Mouse (Mus musculus): ENCODE measurements at regions not wholly inside any gene's neighbourhood (a gene's known extent, or its start where the extent isn't known, plus 50 kb on each side); places are given as distances from the start of the nearest gene placed in this dataset.

- no peaks in the 10 kb centered on the region for H3K4me1 ChIP-seq (replicated peaks; ENCODE audit: control insufficient read depth in 2 of 2, insufficient read depth in 2 of 2, low read length in 1 of 2)
- TF ChIP-seq EP300 (IDR thresholded peaks at IDR 0.05; ENCODE audit: low read depth): no peak
- no peak for TF ChIP-seq CTCF (IDR thresholded peaks at IDR 0.05; ENCODE audit: low read depth)
- peaks cover 5% of the 10 kb centered on the region; the same call in 1 of the 2 replicates for H3K27me3 ChIP-seq (ENCODE audit: control insufficient read depth, insufficient read depth, low read length)
- ATAC-seq (ENCODE audit: insufficient read depth) (no peak), DNase-seq (ENCODE audit: low read depth in 3 of 3, low spot score in 3 of 3) (no peak)
- no peaks in the 10 kb centered on the region for H3K36me3 ChIP-seq (replicated peaks; ENCODE audit: control insufficient read depth, insufficient read depth, low read depth)
- WGBS (ENCODE audit: insufficient replicate concordance): 43% methylated on average over 11 of the region's 11 CpGs
- H3K4me3 ChIP-seq (ENCODE audit: insufficient read depth in 1 of 2, low read depth in 2 of 2, low read length in 2 of 2): no peak overlapping the region
- no peaks in the 10 kb centered on the region for H3K9me3 ChIP-seq (ENCODE audit: control insufficient read depth, low read length)
- H3K27ac ChIP-seq: no peak overlapping the region
- H3K4me2 ChIP-seq (ENCODE audit: low read depth): no peak overlapping the region
- no peak overlapping the region for H3K9ac ChIP-seq (replicated peaks)
These were observed 157.8 kb downstream of the Mycn start for GRCm38 (mm10) chr12:12783699-12784605.

DNA sequence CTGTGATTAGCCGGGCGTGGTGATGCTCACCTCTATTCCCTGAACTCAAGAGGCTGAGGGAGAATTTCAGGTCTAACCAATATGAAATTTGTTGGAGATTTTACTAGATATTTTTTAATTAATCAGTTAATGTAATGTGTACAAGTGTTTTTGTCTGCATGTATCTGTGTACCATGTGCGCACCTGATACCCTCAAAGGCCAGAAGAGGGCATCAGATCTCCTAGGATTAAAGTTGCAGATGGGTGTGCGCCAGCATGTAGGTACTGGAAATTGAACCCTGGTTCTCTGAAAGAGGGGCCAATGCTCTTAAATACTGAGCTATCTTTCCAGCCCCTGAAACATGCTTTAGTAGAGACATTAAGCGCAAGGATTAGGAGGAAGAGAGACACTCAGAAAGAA lies 160.2 kb downstream of the Mycn start:
- TF ChIP-seq EP300 (IDR thresholded peaks at IDR 0.05; ENCODE audit: low read depth): no peak
- 0 out of 2 replicates have a peak, but pooled peaks have one; percentile 23 for TF ChIP-seq CTCF (IDR thresholded peaks at IDR 0.05; ENCODE audit: low read depth)
- H3K4me3 ChIP-seq (ENCODE audit: insufficient read depth in 1 of 2, low read depth in 2 of 2, low read length in 2 of 2): no peak overlapping the region
- no peak overlapping the region for H3K4me2 ChIP-seq (ENCODE audit: low read depth)
- no peak overlapping the region for H3K27ac ChIP-seq
- ATAC-seq (ENCODE audit: insufficient read depth): no peak
- H3K9ac ChIP-seq (replicated peaks): no peak overlapping the region
- WGBS (ENCODE audit: insufficient replicate concordance): 73% methylated on average over 5 of the region's 5 CpGs
- no peaks in the 10 kb centered on the region for H3K36me3 ChIP-seq (replicated peaks; ENCODE audit: control insufficient read depth, insufficient read depth, low read depth)
- DNase-seq (ENCODE audit: low read depth in 3 of 3, low spot score in 3 of 3): no peak
- peaks cover 0 to 13% of the 10 kb centered on the region in 2 experiments; a peak in 2 of 4 replicates for H3K4me1 ChIP-seq (replicated peaks; ENCODE audit: control insufficient read depth in 2 of 2, insufficient read depth in 2 of 2, low read length in 1 of 2)
- no peaks in the 10 kb centered on the region for H3K9me3 ChIP-seq (ENCODE audit: control insufficient read depth, low read length)
- no peaks in the 10 kb centered on the region for H3K27me3 ChIP-seq (ENCODE audit: control insufficient read depth, insufficient read depth, low read length)

DNA sequence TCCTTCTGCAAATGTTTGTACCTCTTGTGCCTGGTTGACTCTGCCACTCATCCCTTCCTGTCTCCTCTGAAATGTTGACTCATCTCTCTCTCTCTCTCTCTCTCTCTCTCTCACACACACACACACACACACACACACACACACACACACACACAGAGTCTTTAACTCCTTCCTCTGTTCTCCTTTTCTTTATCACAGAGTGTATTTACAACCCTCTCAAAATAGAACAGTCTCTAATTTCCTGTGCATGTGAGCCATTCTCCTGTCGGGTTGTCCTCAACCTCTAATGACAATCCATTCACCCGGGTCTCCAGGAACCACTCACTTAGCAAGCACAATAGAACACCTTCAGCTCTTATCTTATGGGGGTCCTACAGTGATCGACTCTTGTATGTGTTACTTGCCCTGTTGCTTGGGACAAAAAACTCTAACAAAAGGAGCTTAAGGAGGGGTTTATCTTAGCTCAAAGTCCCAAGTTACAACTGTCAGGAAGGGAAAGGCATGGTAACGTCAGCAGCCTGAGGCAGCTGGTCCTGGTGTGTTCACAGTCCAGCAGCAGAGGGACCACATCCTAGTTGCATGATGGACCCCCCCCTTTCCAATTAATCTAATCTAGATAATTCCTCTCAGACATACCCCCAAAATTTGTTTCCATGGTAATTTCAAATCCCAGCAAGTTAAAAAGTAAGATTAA lies 163.0 kb downstream of the Mycn start:
- DNase-seq (ENCODE audit: low read depth in 3 of 3, low spot score in 3 of 3) (no peak), ATAC-seq (ENCODE audit: insufficient read depth) (no peak)
- no peaks in the 10 kb centered on the region for H3K9me3 ChIP-seq (ENCODE audit: control insufficient read depth, low read length)
- H3K36me3 ChIP-seq (replicated peaks; ENCODE audit: control insufficient read depth, insufficient read depth, low read depth): no peaks in the 10 kb centered on the region
- H3K27me3 ChIP-seq (ENCODE audit: control insufficient read depth, insufficient read depth, low read length): no peaks in the 10 kb centered on the region
- H3K4me1 ChIP-seq (replicated peaks; ENCODE audit: control insufficient read depth in 2 of 2, insufficient read depth in 2 of 2, low read length in 1 of 2): peaks cover 0 to 13% of the 10 kb centered on the region in 2 experiments; a peak in 2 of 4 replicates
- 10% methylated on average over 4 of the region's 4 CpGs for WGBS (ENCODE audit: insufficient replicate concordance)
- TF ChIP-seq CTCF (IDR thresholded peaks at IDR 0.05; ENCODE audit: low read depth): no peak
- no peak for TF ChIP-seq EP300 (IDR thresholded peaks at IDR 0.05; ENCODE audit: low read depth)
- H3K4me3 ChIP-seq (ENCODE audit: insufficient read depth in 1 of 2, low read depth in 2 of 2, low read length in 2 of 2): no peak overlapping the region
- H3K27ac ChIP-seq: no peak overlapping the region
- H3K9ac ChIP-seq (replicated peaks): no peak overlapping the region
- H3K4me2 ChIP-seq (ENCODE audit: low read depth): no peak overlapping the region

DNA sequence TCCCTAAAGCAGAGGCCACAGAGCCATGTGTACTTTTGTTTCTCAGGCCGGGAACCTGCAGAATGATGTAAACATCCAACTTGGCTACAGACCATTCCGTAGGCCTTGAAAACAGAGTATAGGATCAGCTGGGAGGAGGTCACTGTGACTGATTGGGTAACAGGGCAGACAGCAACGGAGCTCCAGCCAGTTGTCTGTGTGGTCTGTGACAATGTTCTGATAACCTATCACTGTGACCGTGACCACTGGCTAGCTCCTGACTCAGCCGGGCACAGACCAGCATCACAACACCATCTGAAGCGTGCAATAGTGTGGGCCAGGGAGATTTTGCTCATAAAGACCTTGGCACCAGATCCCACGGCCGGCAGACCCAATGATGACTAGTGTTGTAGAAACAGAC lies 164.3 kb downstream of the Mycn start:
- Histone ChIP-seq H3K4me3 (ENCODE audit: insufficient read depth in 1 of 2, low read depth in 2 of 2, low read length in 2 of 2) (no peak overlapping the region), H3K4me2 (ENCODE audit: low read depth) (no peak overlapping the region), H3K9ac (replicated peaks) (no peak overlapping the region), H3K27me3 (ENCODE audit: control insufficient read depth, insufficient read depth, low read length) (no peaks in the 10 kb centered on the region), H3K27ac (no peak overlapping the region), H3K9me3 (ENCODE audit: control insufficient read depth, low read length) (no peaks in the 10 kb centered on the region), H3K36me3 (replicated peaks; ENCODE audit: control insufficient read depth, insufficient read depth, low read depth) (no peaks in the 10 kb centered on the region), H3K4me1 (replicated peaks; ENCODE audit: control insufficient read depth in 2 of 2, insufficient read depth in 2 of 2, low read length in 1 of 2) (peaks cover 0 to 13% of the 10 kb centered on the region in 2 experiments; a peak in 2 of 4 replicates)
- no peak for TF ChIP-seq EP300 (IDR thresholded peaks at IDR 0.05; ENCODE audit: low read depth)
- TF ChIP-seq CTCF (IDR thresholded peaks at IDR 0.05; ENCODE audit: low read depth): no peak
- DNase-seq (ENCODE audit: low read depth in 3 of 3, low spot score in 3 of 3): peak in 2 of 3 experiments; percentile 3 to 9
- 46% methylated on average over 8 of the region's 8 CpGs for WGBS (ENCODE audit: insufficient replicate concordance)
- ATAC-seq (ENCODE audit: insufficient read depth): peak; percentile 56

GRCm38 (mm10) chr12:12776783-12777182 lies 164.9 kb downstream of the Mycn start:
- Histone ChIP-seq H3K4me1 (replicated peaks; ENCODE audit: control insufficient read depth in 2 of 2, insufficient read depth in 2 of 2, low read length in 1 of 2) (peaks cover 0 to 13% of the 10 kb centered on the region in 2 experiments; a peak in 2 of 4 replicates), H3K9ac (replicated peaks) (no peak overlapping the region), H3K27me3 (ENCODE audit: control insufficient read depth, insufficient read depth, low read length) (no peaks in the 10 kb centered on the region), H3K27ac (no peak overlapping the region), H3K9me3 (ENCODE audit: control insufficient read depth, low read length) (no peaks in the 10 kb centered on the region), H3K4me3 (ENCODE audit: insufficient read depth in 1 of 2, low read depth in 2 of 2, low read length in 2 of 2) (no peak overlapping the region), H3K36me3 (replicated peaks; ENCODE audit: control insufficient read depth, insufficient read depth, low read depth) (no peaks in the 10 kb centered on the region), H3K4me2 (ENCODE audit: low read depth) (no peak overlapping the region)
- WGBS (ENCODE audit: insufficient replicate concordance): 62% methylated on average over 6 of the region's 6 CpGs
- TF ChIP-seq CTCF (IDR thresholded peaks at IDR 0.05; ENCODE audit: low read depth): no peak
- no peak for TF ChIP-seq EP300 (IDR thresholded peaks at IDR 0.05; ENCODE audit: low read depth)
- no peak for DNase-seq (ENCODE audit: low read depth in 3 of 3, low spot score in 3 of 3)
- no peak for ATAC-seq (ENCODE audit: insufficient read depth)
